Mouse (Mus musculus) lung, embryonic 16.5 days (tissue): ENCODE results near the gene Pcyox1. TPM values are rescaled to one million over a fixed set of nuclear protein-coding genes. Genes with fewer than 3 reads are reported as not detected.

Source experiments
- ATAC-seq: fragments of 200-750 bp; cut with Nextera tagmentation; 2 replicates; pipeline ENCODE4 v1.8.0; 2017; ENCODE audit warnings: low read depth, mild to moderate bottlenecking, moderate library complexity
- H3K27ac ChIP-seq: fragments of 300-500 bp; sonication (generic); 2 replicates; pipeline ENCODE4 v1.5.1; 2014; ENCODE audit warnings: mild to moderate bottlenecking, control low read depth, low read length
- H3K27me3 ChIP-seq: fragments of 300-500 bp; sonication (generic); 2 replicates; pipeline ENCODE4 v1.6.1; 2014; ENCODE audit warnings: low read depth, low read length, mixed read lengths; ENCODE audit not compliant: control insufficient read depth, insufficient read depth
- H3K36me3 ChIP-seq: fragments of 300-500 bp; sonication (generic); 2 replicates; pipeline ENCODE4 v1.6.1; 2014; ENCODE audit warnings: low read length; ENCODE audit not compliant: control insufficient read depth, insufficient read depth
- H3K4me1 ChIP-seq: fragments of 300-500 bp; sonication (generic); replicated peaks from 2 replicates; pipeline ENCODE4 v1.6.1; 2014; ENCODE audit warnings: low read length, mixed read lengths; ENCODE audit not compliant: control insufficient read depth, insufficient read depth
- H3K4me2 ChIP-seq: fragments of 300-500 bp; sonication (generic); 2 replicates; pipeline ENCODE4 v1.6.1; 2014; ENCODE audit warnings: low read depth, low read length, control low read depth
- H3K4me3 ChIP-seq: fragments of 300-500 bp; sonication (generic); 2 replicates; pipeline ENCODE4 v1.5.1; 2014; ENCODE audit warnings: mild to moderate bottlenecking, low read length, control low read depth
- H3K9ac ChIP-seq: fragments of 300-500 bp; sonication (generic); 2 replicates; pipeline ENCODE4 v1.6.1; 2014; ENCODE audit warnings: low read length, control low read depth
- H3K9me3 ChIP-seq: fragments of 300-500 bp; sonication (generic); 2 replicates; pipeline ENCODE4 v1.6.1; 2016; ENCODE audit warnings: low read length; ENCODE audit not compliant: control insufficient read depth
- WGBS: fragments of 180-500 bp; shearing (Covaris S2); extraction: QIAGEN DNeasy Blood & Tissue Kit; methylation state at CpG from one replicate; pipeline ENCODE4 v1.1.7; 2014; 5-methylcytosine and 5-hydroxymethylcytosine counted together
- polyA plus RNA-seq: library from polyadenylated mRNA; unstranded; fragments of >200 nt; fragmentation: Nextera tagmentation; extraction: Ambion mirVana; gene quantifications from 2 replicates; pipeline ENCODE4 v1.2.1, GENCODE M21; 2015

The Pcyox1 gene
- polyA plus RNA-seq, 1 experiment from 2014 or later: 88.9 TPM

DNA sequence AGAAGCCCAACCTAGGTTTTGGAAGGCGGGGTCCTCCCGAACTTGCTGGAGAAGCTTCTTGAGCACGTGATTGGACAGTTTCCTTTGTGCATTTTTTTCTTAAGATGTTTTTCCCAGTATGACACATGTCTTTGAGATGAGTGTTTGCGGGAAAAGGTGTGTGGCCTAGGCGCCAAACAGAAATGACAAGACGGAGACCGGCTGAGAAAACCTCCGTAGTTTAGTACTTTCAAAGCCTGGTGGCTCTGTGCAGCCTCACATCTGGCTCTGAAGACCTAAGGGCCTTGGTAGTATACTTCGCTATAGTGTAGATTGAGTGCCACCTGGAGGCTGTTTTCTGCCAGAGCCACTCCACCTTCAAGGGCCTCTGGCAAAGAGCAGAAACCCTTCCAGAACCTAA lies 4.0 kb upstream of the Pcyox1 start:
- H3K9ac ChIP-seq: no peak overlapping the region

DNA sequence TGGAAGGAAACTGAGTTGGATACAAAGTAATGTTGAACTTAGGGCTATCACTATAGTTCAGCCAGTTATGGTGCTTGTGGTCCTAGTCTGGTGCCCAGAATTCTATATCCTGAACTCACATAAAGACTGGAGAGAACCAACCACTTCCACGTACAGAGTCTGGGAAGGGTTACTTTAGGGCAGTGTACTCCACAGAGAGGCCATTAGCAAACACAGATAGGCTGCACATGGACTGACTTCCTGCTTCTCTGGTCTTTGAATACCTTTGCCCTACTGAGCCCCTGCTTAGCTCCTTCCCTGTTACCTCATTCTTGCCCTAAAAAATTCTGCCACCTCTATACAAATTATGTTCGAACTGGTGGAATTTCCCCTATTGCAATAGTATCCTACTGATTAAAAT lies 3.0 kb upstream of the Pcyox1 start:
- Histone ChIP-seq H3K4me1 (peaks cover 12% of the 10 kb centered on the region), H3K4me2 (no peak overlapping the region), H3K9ac (no peak overlapping the region), H3K4me3 (no peak overlapping the region), H3K27ac (no peak overlapping the region), H3K36me3 (no peaks in the 10 kb centered on the region), H3K9me3 (no peaks in the 10 kb centered on the region), H3K27me3 (no peaks in the 10 kb centered on the region)
- 56% methylated on average over 2 of the region's 2 CpGs for WGBS
- ATAC-seq: no peak

More for the DNA sequence above, 4.0 kb upstream of the Pcyox1 start:
- Histone ChIP-seq H3K4me2 (peak overlapping the region; percentile 40), H3K27me3 (no peaks in the 10 kb centered on the region), H3K27ac (no peak overlapping the region), H3K4me1 (peaks cover 11% of the 10 kb centered on the region), H3K4me3 (peak overlapping the region; percentile 20), H3K36me3 (no peaks in the 10 kb centered on the region), H3K9me3 (no peaks in the 10 kb centered on the region)
- WGBS: 2% methylated on average over 9 of the region's 9 CpGs
- peak; percentile 21; the same call in 1 of the 2 replicates for ATAC-seq

DNA sequence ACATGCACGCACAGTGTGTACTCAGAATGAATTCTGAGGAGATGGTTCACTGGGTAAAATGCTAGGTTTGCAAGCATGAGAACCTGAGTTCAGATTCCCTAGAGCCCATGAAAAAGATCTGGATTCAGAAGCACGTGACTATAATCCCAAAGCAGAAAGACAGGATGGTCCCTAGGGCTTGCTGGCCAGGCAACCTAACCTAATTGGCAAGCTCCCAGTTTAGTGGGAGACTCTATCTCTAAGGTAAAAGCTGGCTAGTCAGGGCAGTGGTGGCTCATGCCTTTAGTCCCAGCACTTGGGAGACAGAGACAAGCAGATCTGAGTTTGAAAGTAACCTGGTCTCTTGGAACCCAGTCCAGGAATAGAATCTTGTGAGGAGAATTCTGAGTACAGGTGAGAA lies 2.0 kb upstream of the Pcyox1 start:
- Histone ChIP-seq H3K27ac (no peak overlapping the region), H3K36me3 (peaks cover 4% of the 10 kb centered on the region; the same call in 1 of the 2 replicates), H3K4me3 (no peak overlapping the region), H3K27me3 (no peaks in the 10 kb centered on the region), H3K4me1 (peaks cover 12% of the 10 kb centered on the region), H3K9ac (no peak overlapping the region), H3K9me3 (no peaks in the 10 kb centered on the region), H3K4me2 (no peak overlapping the region)
- ATAC-seq: no peak
- WGBS: 86% methylated on average over 2 of the region's 2 CpGs

DNA sequence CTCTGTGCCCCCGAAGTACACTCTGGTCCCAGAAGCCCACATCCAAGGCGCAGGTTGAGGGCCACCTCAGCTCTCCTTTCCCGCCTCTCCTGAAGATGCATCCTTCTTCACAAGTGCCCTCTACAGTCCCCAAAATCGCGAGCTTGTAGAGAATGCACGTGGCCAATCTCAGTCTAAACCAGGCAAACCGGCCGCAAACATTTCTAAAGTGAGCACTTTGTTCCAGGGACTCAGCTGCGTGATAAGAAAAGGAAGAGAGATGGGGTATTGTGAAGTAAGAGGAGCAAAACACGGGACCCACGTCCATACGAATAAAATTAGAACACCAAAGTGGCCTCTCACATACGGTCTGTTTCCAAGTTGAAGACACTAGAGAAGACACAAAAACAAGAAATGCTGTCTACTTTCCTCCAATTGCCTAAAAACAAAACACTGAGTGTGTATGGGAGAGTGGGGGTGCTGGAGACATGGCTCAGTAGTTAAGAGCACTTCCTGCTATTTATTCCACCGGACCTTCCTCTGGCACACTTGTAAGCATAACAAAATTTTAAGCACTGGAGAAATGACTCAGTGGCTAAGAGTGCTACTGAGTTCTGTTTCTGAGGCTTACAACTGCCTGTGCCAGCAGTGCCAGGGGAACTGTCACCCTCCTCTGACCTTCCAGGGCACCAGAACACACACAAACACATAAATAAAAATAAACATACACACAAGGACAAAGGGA lies 465 bp upstream of the Pcyox1 start:
- Histone ChIP-seq H3K9me3 (no peaks in the 10 kb centered on the region), H3K36me3 (peaks cover 4% of the 10 kb centered on the region), H3K27me3 (no peaks in the 10 kb centered on the region), H3K27ac (peak overlapping the region; percentile 89), H3K4me3 (peak overlapping the region; percentile 97), H3K9ac (peak overlapping the region; percentile 91), H3K4me2 (peak overlapping the region; percentile 89), H3K4me1 (peaks cover 12% of the 10 kb centered on the region)
- peak; percentile 29 for ATAC-seq
- 3% methylated on average over 14 of the region's 14 CpGs for WGBS

DNA sequence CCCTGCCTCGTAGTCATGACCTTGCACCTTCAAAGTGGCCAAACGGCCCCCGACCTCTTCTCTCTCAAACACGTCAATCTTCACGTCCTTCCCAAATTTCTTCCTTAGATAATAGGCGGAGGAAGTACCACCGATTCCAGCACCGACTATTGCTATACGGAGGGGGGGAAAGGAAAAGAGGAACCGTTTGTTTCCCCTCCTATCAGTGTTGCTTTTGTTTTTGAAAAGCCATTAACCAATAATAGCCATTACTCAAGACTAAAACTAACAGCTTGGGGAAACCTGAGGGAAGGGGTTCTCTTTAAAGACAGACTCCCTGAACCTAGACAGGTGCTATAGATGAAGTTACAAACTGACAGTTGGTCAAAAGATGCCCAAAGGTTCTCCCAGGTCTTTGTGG lies 985 bp downstream of the Pcyox1 start:
- H3K36me3 ChIP-seq: peaks cover 18% of the 10 kb centered on the region
- H3K9ac ChIP-seq: peak overlapping the region; percentile 91
- peak overlapping the region; percentile 97 for H3K4me3 ChIP-seq
- peak overlapping the region; percentile 89 for H3K4me2 ChIP-seq
- no peak overlapping the region for H3K27ac ChIP-seq
- no peaks in the 10 kb centered on the region for H3K27me3 ChIP-seq
- 15% methylated on average over 10 of the region's 10 CpGs for WGBS
- no peak for ATAC-seq
- no peaks in the 10 kb centered on the region for H3K9me3 ChIP-seq
- peaks cover 12% of the 10 kb centered on the region for H3K4me1 ChIP-seq

DNA sequence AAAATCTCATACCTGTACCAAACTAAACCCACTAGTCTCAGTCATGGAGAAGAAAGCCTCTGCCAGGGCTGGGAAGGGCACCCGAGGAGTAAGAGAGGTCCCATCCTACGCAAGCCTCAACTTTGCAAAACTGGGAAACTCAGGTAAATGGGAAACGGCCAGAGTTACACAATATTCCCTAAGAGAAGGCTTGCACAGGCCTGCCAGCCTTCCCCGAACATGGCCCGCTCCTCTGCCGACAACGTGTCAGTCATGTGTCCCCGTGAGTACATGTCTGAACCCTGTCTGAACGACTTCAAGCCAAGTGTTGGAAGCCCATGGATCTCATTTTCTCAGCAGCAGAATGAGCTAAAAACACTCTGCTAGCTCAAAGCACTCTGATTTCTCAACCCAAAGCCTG lies 1.9 kb downstream of the Pcyox1 start:
- 88% methylated on average over 9 of the region's 9 CpGs for WGBS
- peaks cover 27% of the 10 kb centered on the region for H3K36me3 ChIP-seq
- H3K4me2 ChIP-seq: no peak overlapping the region
- no peak for ATAC-seq
- H3K27ac ChIP-seq: no peak overlapping the region
- no peak overlapping the region for H3K9ac ChIP-seq
- no peak overlapping the region for H3K4me3 ChIP-seq
- H3K4me1 ChIP-seq: peaks cover 12% of the 10 kb centered on the region
- H3K9me3 ChIP-seq: no peaks in the 10 kb centered on the region
- H3K27me3 ChIP-seq: no peaks in the 10 kb centered on the region

DNA sequence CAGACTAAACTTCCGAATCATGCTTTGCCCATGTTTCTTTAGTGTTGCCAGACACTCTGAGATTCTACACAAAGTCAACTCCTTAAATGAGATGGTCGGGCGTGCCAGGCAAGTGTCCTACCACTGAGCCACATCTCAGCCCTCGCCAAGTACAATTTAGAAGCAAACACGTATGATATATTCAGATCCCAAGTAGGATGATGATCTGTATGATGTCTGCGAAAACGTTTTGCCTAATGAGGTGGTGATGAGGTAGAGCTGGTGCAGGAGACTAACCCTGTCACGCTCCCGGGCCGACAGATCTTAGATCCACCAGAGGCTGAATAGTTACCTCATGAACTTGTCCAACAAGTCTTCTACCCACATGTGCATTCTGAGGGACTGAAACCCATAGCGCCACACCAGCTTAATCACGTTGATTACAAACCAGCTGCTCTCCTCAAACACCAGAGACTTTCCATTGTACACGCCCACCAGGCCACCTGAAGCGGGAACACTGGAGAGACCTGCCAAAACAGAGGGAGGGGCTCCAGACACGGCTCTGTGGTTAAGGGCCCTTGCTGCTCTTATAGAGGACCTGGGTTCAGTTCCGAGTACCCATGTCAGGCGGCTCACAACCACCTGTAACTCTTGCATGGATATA lies 2.8 kb downstream of the Pcyox1 start:
- ATAC-seq: no peak
- Histone ChIP-seq H3K4me3 (no peak overlapping the region), H3K27ac (no peak overlapping the region), H3K9me3 (no peaks in the 10 kb centered on the region), H3K27me3 (no peaks in the 10 kb centered on the region), H3K36me3 (peaks cover 30% of the 10 kb centered on the region), H3K9ac (no peak overlapping the region), H3K4me1 (peaks cover 12% of the 10 kb centered on the region), H3K4me2 (no peak overlapping the region)
- WGBS: 83% methylated on average over 17 of the region's 17 CpGs

DNA sequence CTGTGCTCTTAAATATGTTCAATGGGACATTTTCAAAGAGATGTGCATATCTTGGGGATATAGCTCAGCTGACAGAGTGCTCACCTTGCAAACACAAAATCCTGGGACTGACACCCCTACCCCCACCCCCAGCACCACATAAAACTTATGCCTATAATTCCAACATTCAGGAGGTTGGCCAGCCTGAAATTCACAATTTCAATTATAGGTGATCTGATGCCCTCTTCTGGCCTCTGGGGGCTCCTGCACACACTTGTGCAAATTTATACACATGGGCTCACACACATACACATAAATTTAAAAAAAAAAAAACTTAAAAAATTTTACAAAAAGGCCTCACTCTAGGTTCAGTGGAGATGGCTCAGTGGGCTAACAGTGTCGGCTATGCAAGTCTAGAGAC lies 3.8 kb downstream of the Pcyox1 start:
- peaks cover 39% of the 10 kb centered on the region for H3K36me3 ChIP-seq
- no peaks in the 10 kb centered on the region for H3K9me3 ChIP-seq
- 90% methylated on average over 1 of the region's 1 CpGs for WGBS
- no peaks in the 10 kb centered on the region for H3K27me3 ChIP-seq
- peaks cover 12% of the 10 kb centered on the region for H3K4me1 ChIP-seq
- no peak for ATAC-seq
- H3K4me3 ChIP-seq: no peak overlapping the region
- H3K27ac ChIP-seq: no peak overlapping the region
- H3K4me2 ChIP-seq: no peak overlapping the region
- no peak overlapping the region for H3K9ac ChIP-seq

DNA sequence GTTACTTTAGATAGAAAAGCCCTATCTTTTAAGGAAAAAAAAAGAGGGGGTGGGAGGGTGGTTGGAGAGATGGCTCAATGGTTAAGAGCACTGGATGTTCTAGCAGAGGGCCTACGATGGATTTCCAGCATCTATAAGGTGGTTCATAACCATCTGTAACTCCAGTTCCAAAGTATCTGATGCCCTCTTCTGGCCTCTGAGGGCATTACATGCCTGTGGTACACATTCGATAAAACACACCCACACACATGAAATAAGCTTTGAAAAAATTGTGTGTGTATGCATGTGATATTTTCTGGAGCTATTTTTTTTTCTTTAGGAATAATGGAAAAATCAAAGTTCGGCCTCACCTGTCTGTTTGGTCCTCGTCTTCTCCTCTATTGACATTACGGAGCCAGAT lies 5.6 kb downstream of the Pcyox1 start:
- Histone ChIP-seq H3K4me1 (peaks cover 7% of the 10 kb centered on the region), H3K4me3 (no peak overlapping the region), H3K36me3 (peaks cover 48% of the 10 kb centered on the region), H3K9ac (no peak overlapping the region), H3K27ac (no peak overlapping the region), H3K27me3 (no peaks in the 10 kb centered on the region), H3K4me2 (no peak overlapping the region), H3K9me3 (no peaks in the 10 kb centered on the region)
- ATAC-seq: no peak
- 94% methylated on average over 5 of the region's 5 CpGs for WGBS
